In the genomic region with DNA sequence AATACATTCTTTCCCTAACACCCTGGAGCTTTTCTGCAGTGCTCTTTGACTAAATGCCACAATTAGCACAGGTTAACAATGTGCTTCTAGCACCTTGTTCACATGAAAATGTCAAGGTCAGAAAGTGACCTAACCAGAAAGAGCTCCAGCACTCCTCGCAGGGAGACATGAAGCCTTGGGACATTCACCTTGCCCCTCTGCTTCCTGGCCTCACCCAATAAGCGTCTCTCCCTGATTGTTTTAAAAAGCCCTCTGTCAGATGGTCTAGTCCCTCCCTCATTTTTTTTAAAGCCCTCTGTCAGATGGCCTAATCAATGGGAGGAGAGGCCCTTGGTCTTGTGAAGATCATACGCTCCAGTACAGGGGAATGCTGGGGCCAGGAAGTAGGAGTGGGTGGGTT, we compare ENCODE assay signal across 22 mouse cellular contexts.
A peak's percentile ranks its signal among the peaks of the same experiment; 100 is the strongest.
DNase-seq lines count a peak whose midpoint lies in the region; ATAC-seq and TF ChIP-seq lines count a peak whose summit lies in the region.
"Had no signal": no experiment of that assay in that cellular context is flagged by ENCODE, and none has a peak within 500 bp of the region (broad histone marks: within the 10 kb centered on the region; RNA-seq: fewer than 3 reads in every experiment).

No protein-coding gene starts in this region.

- no peak overlapping the region for H3K27ac ChIP-seq in midbrain, embryonic 11.5 days (ENCODE audit: low read depth, low read length)
- H3K27ac ChIP-seq in midbrain, embryonic 10.5 days (replicated peaks): no peak overlapping the region
- H3K27ac ChIP-seq in ES-E14 (ENCODE audit: insufficient read depth, low read depth, low read length, poor library complexity, severe bottlenecking): no peak overlapping the region
- H3K27ac ChIP-seq: embryonic facial prominence, embryonic 10.5 days; embryonic facial prominence, embryonic 12.5 days; forebrain, embryonic 13.5 days; forebrain, embryonic 15.5 days had no signal

- WGBS in midbrain, embryonic 11.5 days: 73% methylated on average over 3 of the region's 3 CpGs
- 66% methylated on average over 3 of the region's 3 CpGs for WGBS in midbrain, embryonic 10.5 days

- no peak overlapping the region for H3K4me3 ChIP-seq in midbrain, embryonic 11.5 days (ENCODE audit: low read depth, low read length)
- H3K4me3 ChIP-seq in midbrain, embryonic 10.5 days: no peak overlapping the region
- H3K4me3 ChIP-seq in ES-E14 (ENCODE audit: insufficient read depth in 1 of 2, low read depth in 1 of 2, low read length in 2 of 2, poor library complexity in 1 of 2, severe bottlenecking in 1 of 2): no peak overlapping the region
- H3K4me3 ChIP-seq: embryonic facial prominence, embryonic 10.5 days; embryonic facial prominence, embryonic 12.5 days; forebrain, embryonic 13.5 days; forebrain, embryonic 15.5 days had no signal

- H3K4me1 ChIP-seq in midbrain, embryonic 11.5 days (ENCODE audit: control insufficient read depth, insufficient read depth, low read length): no peaks in the 10 kb centered on the region
- no peaks in the 10 kb centered on the region for H3K4me1 ChIP-seq in midbrain, embryonic 10.5 days
- H3K4me1 ChIP-seq in ES-E14 (ENCODE audit: control insufficient read depth in 2 of 2, insufficient read depth in 2 of 2, low read length in 2 of 2, poor library complexity in 1 of 2): peaks cover 0 to 3% of the 10 kb centered on the region in 2 experiments; a peak in 1 of 4 replicates
- H3K4me1 ChIP-seq: embryonic facial prominence, embryonic 10.5 days; embryonic facial prominence, embryonic 12.5 days; forebrain, embryonic 13.5 days; forebrain, embryonic 15.5 days had no signal

- H3K36me3 ChIP-seq in midbrain, embryonic 11.5 days (ENCODE audit: control insufficient read depth, insufficient read depth, low read length): no peaks in the 10 kb centered on the region
- no peaks in the 10 kb centered on the region for H3K36me3 ChIP-seq in midbrain, embryonic 10.5 days
- no peaks in the 10 kb centered on the region for H3K36me3 ChIP-seq in ES-E14 (ENCODE audit: control insufficient read depth, insufficient read depth, low read length, poor library complexity, severe bottlenecking)
- H3K36me3 ChIP-seq: embryonic facial prominence, embryonic 10.5 days; embryonic facial prominence, embryonic 12.5 days; forebrain, embryonic 15.5 days had no signal

- H3K9ac ChIP-seq in midbrain, embryonic 11.5 days (ENCODE audit: low read length): no peak overlapping the region
- H3K9ac ChIP-seq in ES-E14 (ENCODE audit: insufficient read depth, low read depth, low read length, poor library complexity, severe bottlenecking): no peak overlapping the region
- H3K9ac ChIP-seq: embryonic facial prominence, embryonic 12.5 days; forebrain, embryonic 13.5 days; forebrain, embryonic 15.5 days; forebrain, postnatal 0 days had no signal

- ATAC-seq in midbrain, embryonic 11.5 days (ENCODE audit: low FRiP score): no peak
- ATAC-seq: CD4-positive, CD25-positive, alpha-beta regulatory T cell, adult 4 months; forebrain, embryonic 13.5 days; forebrain, embryonic 15.5 days; forebrain, postnatal 0 days had no signal

- no peaks in the 10 kb centered on the region for H3K9me3 ChIP-seq in midbrain, embryonic 11.5 days (ENCODE audit: control insufficient read depth, low read length)
- H3K9me3 ChIP-seq in midbrain, embryonic 10.5 days (replicated peaks): no peaks in the 10 kb centered on the region
- no peaks in the 10 kb centered on the region for H3K9me3 ChIP-seq in ES-E14 (ENCODE audit: control insufficient read depth, insufficient read depth, low read depth, low read length)
- H3K9me3 ChIP-seq: embryonic facial prominence, embryonic 10.5 days; embryonic facial prominence, embryonic 12.5 days; forebrain, embryonic 13.5 days; forebrain, embryonic 15.5 days had no signal

- H3K4me2 ChIP-seq in midbrain, embryonic 11.5 days: no peak overlapping the region
- H3K4me2 ChIP-seq: embryonic facial prominence, embryonic 12.5 days; forebrain, embryonic 13.5 days; forebrain, embryonic 15.5 days had no signal

- no peaks in the 10 kb centered on the region for H3K27me3 ChIP-seq in midbrain, embryonic 11.5 days (ENCODE audit: control insufficient read depth, insufficient read depth, low read length)
- H3K27me3 ChIP-seq in midbrain, embryonic 10.5 days (ENCODE audit: low read depth, poor library complexity, severe bottlenecking): no peaks in the 10 kb centered on the region
- H3K27me3 ChIP-seq: CH12.LX; embryonic facial prominence, embryonic 12.5 days; forebrain, embryonic 13.5 days; forebrain, embryonic 15.5 days had no signal

- in situ Hi-C loops in ES-E14 (cut with MboI; ENCODE audit: low sequenced_read_pairs in 2 of 2, unreplicated experiment in 2 of 2): no loop called here

- peak; percentile 54 for DNase-seq in midbrain, embryonic 11.5 days (ENCODE audit: low spot score, missing footprints)
- DNase-seq in midbrain, embryonic 10.5 days (ENCODE audit: low spot score): no peak
- DNase-seq in ES-E14 (ENCODE audit: low read depth, low spot score) (peak; percentile 34), ZHBTc4 (ENCODE audit: low read depth, low spot score) (peak; percentile 70)
- DNase-seq in ovary, postnatal 10 days (ENCODE audit: low spot score): no peak
- DNase-seq in retina, postnatal 1 day: no peak
- DNase-seq: adrenal gland, adult 8-10 months; adrenal gland, postnatal 14 days; adrenal gland, postnatal 36 days; B cell, adult 2 months; cerebellum, adult 11-12 months; cerebellum, adult 2 months; cerebellum, adult 9-10 months; cerebellum, postnatal 10 days; cerebellum, postnatal 25 days; forebrain, postnatal 0 days had no signal

TF ChIP-seq in ES-E14, 5 proteins besides CTCF, POLR2A, EP300 and RAD21:
- TF ChIP-seq CHD2 (IDR thresholded peaks at IDR 0.05; ENCODE audit: low read depth, low read length) (no peak), ZNF384 (IDR thresholded peaks at IDR 0.05; ENCODE audit: low read depth, low read length) (peak; percentile 78), HCFC1 (IDR thresholded peaks at IDR 0.05; ENCODE audit: borderline replicate concordance, insufficient read depth, low read length) (no peak)
TF ChIP-seq in ES-E14: peak in this region for 1.

Comparison
In these comparisons a context has a peak if more than half of its experiments do, and no peak if none do; other contexts are left out.
1. DNase-seq: peak in midbrain, embryonic 11.5 days (single experiment), ES-E14 (single experiment) and ZHBTc4 (single experiment); none in midbrain, embryonic 10.5 days (single experiment), ovary, postnatal 10 days (single experiment) and retina, postnatal 1 day (single experiment).